Mouse (Mus musculus) brain, embryonic 14.5 days (tissue): ENCODE data around the gene Anxa7. TPM values are rescaled to one million over a fixed set of nuclear protein-coding genes. Genes with fewer than 3 reads are reported as not detected.

ENCODE experiments used
- DNase-seq: peaks from one replicate; pipeline ENCODE4 v3.0.0-alpha.2; 2011; ENCODE audit warnings: low read depth
- CTCF ChIP-seq: fragments of 200-500 bp; IDR thresholded peaks from 2 replicates; pipeline ENCODE4 v1.5.1; 2012; ENCODE audit warnings: inconsistent platforms, mild to moderate bottlenecking, moderate library complexity, borderline replicate concordance; ENCODE audit not compliant: insufficient read depth, insufficient read length; ENCODE audit errors: extremely low read depth
- POLR2A ChIP-seq: fragments of 200-500 bp; IDR thresholded peaks from 2 replicates; pipeline ENCODE4 v1.6.1; 2012; ENCODE audit warnings: mild to moderate bottlenecking, inconsistent platforms, borderline replicate concordance; ENCODE audit not compliant: poor library complexity, insufficient read depth, insufficient read length, severe bottlenecking; ENCODE audit errors: extremely low read depth
- polyA plus RNA-seq: library from polyadenylated mRNA; depleted of rRNA; stranded (reverse); fragments of >200 nt; gene quantifications from 2 replicates; pipeline ENCODE4 v1.2.3, GENCODE M21; 2012

The Anxa7 gene
- polyA plus RNA-seq, 1 experiment = 18.9 TPM

- peak; percentile 5 for DNase-seq
Observed at GRCm38 (mm10) chr14:20478801-20479200, 1.1 kb downstream of the Anxa7 start.

GRCm38 (mm10) chr14:20478385-20478784 lies 1.5 kb downstream of the Anxa7 start:
- TF ChIP-seq POLR2A (no peak), CTCF (no peak)
- no peak for DNase-seq

More at GRCm38 (mm10) chr14:20478801-20479200, 1.1 kb downstream of the Anxa7 start:
- no peak for TF ChIP-seq CTCF

GRCm38 (mm10) chr14:20477261-20478025 lies 2.5 kb downstream of the Anxa7 start:
- no peak for TF ChIP-seq POLR2A
- TF ChIP-seq CTCF = no peak
- peak; percentile 3 for DNase-seq

GRCm38 (mm10) chr14:20460216-20460615 lies 19.7 kb downstream of the Anxa7 start:
- TF ChIP-seq CTCF (no peak), POLR2A (no peak)

GRCm38 (mm10) chr14:20458378-20458777 lies 21.6 kb downstream of the Anxa7 start:
- no peak for DNase-seq
- TF ChIP-seq CTCF (no peak), POLR2A (no peak)

More at GRCm38 (mm10) chr14:20460216-20460615, 19.7 kb downstream of the Anxa7 start:
- DNase-seq = peak; percentile 5

- TF ChIP-seq POLR2A = no peak
- no peak for TF ChIP-seq CTCF
- no peak for DNase-seq
Observed at GRCm38 (mm10) chr14:20452929-20453328, 27.0 kb downstream of the Anxa7 start.

GRCm38 (mm10) chr14:20451765-20452331 lies 28.1 kb downstream of the Anxa7 start, which contains the start of gene Cfap70:
Gene Cfap70 (minus strand): TSS chr14:20452226.
- no peak for TF ChIP-seq POLR2A
- no peak for TF ChIP-seq CTCF
- peak; percentile 85 for DNase-seq

- peak; percentile 74 for DNase-seq
- TF ChIP-seq POLR2A (no peak), CTCF (no peak)
Observed at GRCm38 (mm10) chr14:20451302-20451701, 28.6 kb downstream of the Anxa7 start.

- DNase-seq = peak; percentile 36
- TF ChIP-seq POLR2A (no peak), CTCF (no peak)
Observed at GRCm38 (mm10) chr14:20447209-20447608, 32.7 kb downstream of the Anxa7 start.

- peak; percentile 5 for DNase-seq
- TF ChIP-seq CTCF (no peak), POLR2A (no peak)
Observed at GRCm38 (mm10) chr14:20442252-20442651, 37.7 kb downstream of the Anxa7 start.

GRCm38 (mm10) chr14:20436976-20437375 lies 43.0 kb downstream of the Anxa7 start:
- TF ChIP-seq CTCF (no peak), POLR2A (no peak)
- no peak for DNase-seq

- TF ChIP-seq POLR2A (no peak), CTCF (no peak)
- no peak for DNase-seq
Observed at GRCm38 (mm10) chr14:20432420-20432819, 47.5 kb downstream of the Anxa7 start.

GRCm38 (mm10) chr14:20431726-20432125 lies 48.2 kb downstream of the Anxa7 start:
- DNase-seq = no peak
- no peak for TF ChIP-seq POLR2A
- TF ChIP-seq CTCF = no peak

- TF ChIP-seq CTCF = no peak
- DNase-seq = no peak
Observed at GRCm38 (mm10) chr14:20429833-20430232, 50.1 kb downstream of the Anxa7 start.

GRCm38 (mm10) chr14:20428593-20428992 lies 51.3 kb downstream of the Anxa7 start:
- TF ChIP-seq CTCF (no peak), POLR2A (no peak)
- DNase-seq = no peak

GRCm38 (mm10) chr14:20423046-20423445 lies 56.9 kb downstream of the Anxa7 start:
- no peak for DNase-seq
- TF ChIP-seq CTCF (no peak), POLR2A (no peak)
